Mouse (Mus musculus): Measurements from ENCODE around the gene Col13a1.
A peak's percentile ranks its signal among the peaks of the same experiment; 100 is the strongest.

Col13a1 gene

GRCm38 (mm10) chr10:61978866-61979340, at the start of gene Col13a1:
TSS of gene Col13a1 (minus strand) at chr10:61979108.
- DNase-seq (ENCODE audit: low read depth, low spot score), result no peak

- no peak for DNase-seq (ENCODE audit: low read depth, low spot score)
These were observed 48.8 kb upstream of the Col13a1 start for GRCm38 (mm10) chr10:62027699-62028098.

GRCm38 (mm10) chr10:62023821-62024551, 45.1 kb upstream of the Col13a1 start:
- DNase-seq (ENCODE audit: low read depth, low spot score), result no peak

- DNase-seq (ENCODE audit: low read depth, low spot score), result no peak
These were observed 41.2 kb upstream of the Col13a1 start for GRCm38 (mm10) chr10:62020068-62020620.

- DNase-seq (ENCODE audit: low read depth, low spot score), result no peak
These were observed 40.6 kb upstream of the Col13a1 start for GRCm38 (mm10) chr10:62019386-62020067.

- peak; percentile 31 for DNase-seq (ENCODE audit: low read depth, low spot score)
These were observed 38.0 kb upstream of the Col13a1 start for GRCm38 (mm10) chr10:62016947-62017346.

GRCm38 (mm10) chr10:62013190-62013589, 34.3 kb upstream of the Col13a1 start:
- no peak for DNase-seq (ENCODE audit: low read depth, low spot score)

- no peak for DNase-seq (ENCODE audit: low read depth, low spot score)
These were observed 33.5 kb upstream of the Col13a1 start for GRCm38 (mm10) chr10:62012371-62012770.

- DNase-seq (ENCODE audit: low read depth, low spot score), result no peak
These were observed 31.1 kb upstream of the Col13a1 start for GRCm38 (mm10) chr10:62009981-62010500.

GRCm38 (mm10) chr10:62007958-62008357, 29.1 kb upstream of the Col13a1 start:
- no peak for DNase-seq (ENCODE audit: low read depth, low spot score)

- DNase-seq (ENCODE audit: low read depth, low spot score), result no peak
These were observed 27.5 kb upstream of the Col13a1 start for GRCm38 (mm10) chr10:62006371-62006770.

GRCm38 (mm10) chr10:62000216-62000615, 21.3 kb upstream of the Col13a1 start:
- DNase-seq (ENCODE audit: low read depth, low spot score), result no peak

GRCm38 (mm10) chr10:61999766-62000165, 20.9 kb upstream of the Col13a1 start:
- no peak for DNase-seq (ENCODE audit: low read depth, low spot score)

- DNase-seq (ENCODE audit: low read depth, low spot score), result no peak
These were observed 12.8 kb upstream of the Col13a1 start for GRCm38 (mm10) chr10:61991481-61992424.

- peak; percentile 87 for DNase-seq (ENCODE audit: low read depth, low spot score)
These were observed 1.5 kb upstream of the Col13a1 start for GRCm38 (mm10) chr10:61980424-61980823.

- peak; percentile 42 for DNase-seq (ENCODE audit: low read depth, low spot score)
These were observed 619 bp downstream of the Col13a1 start for GRCm38 (mm10) chr10:61978112-61978865.

- DNase-seq (ENCODE audit: low read depth, low spot score), result no peak
These were observed 1.4 kb downstream of the Col13a1 start for GRCm38 (mm10) chr10:61977392-61978096.

- no peak for DNase-seq (ENCODE audit: low read depth, low spot score)
These were observed 1.9 kb downstream of the Col13a1 start for GRCm38 (mm10) chr10:61976987-61977386.

GRCm38 (mm10) chr10:61974581-61974980, 4.3 kb downstream of the Col13a1 start:
- DNase-seq (ENCODE audit: low read depth, low spot score), result no peak

- no peak for DNase-seq (ENCODE audit: low read depth, low spot score)
These were observed 6.9 kb downstream of the Col13a1 start for GRCm38 (mm10) chr10:61972041-61972440.

All from forelimb bud, embryonic 11.5 days (tissue).